Mouse (Mus musculus) embryonic facial prominence, embryonic 14.5 days (tissue): ENCODE data around the gene Nudt16l1. TPM values are rescaled to one million over a fixed set of nuclear protein-coding genes. Genes with fewer than 3 reads are reported as not detected.

Experiments used
- ATAC-seq: fragments of 200-750 bp; cut with Nextera tagmentation; 2 replicates; pipeline ENCODE4 v1.8.0; 2017; ENCODE audit warnings: low read depth, moderate number of reproducible peaks, moderate TSS enrichment
- DNase-seq: peaks from one replicate; pipeline ENCODE4 v3.0.0-alpha.2; 2015; ENCODE audit warnings: low spot score
- H3K27ac ChIP-seq: fragments of 300-500 bp; sonication (generic); replicated peaks from 2 replicates; pipeline ENCODE4 v1.5.1; 2014; ENCODE audit warnings: low read depth, mild to moderate bottlenecking, low read length, moderate library complexity
- H3K27me3 ChIP-seq: fragments of 300-500 bp; sonication (generic); replicated peaks from 2 replicates; pipeline ENCODE4 v1.6.1; 2014; ENCODE audit warnings: low read length; ENCODE audit not compliant: control insufficient read depth, insufficient read depth
- H3K36me3 ChIP-seq: fragments of 300-500 bp; sonication (generic); 2 replicates; pipeline ENCODE4 v1.6.1; 2014; ENCODE audit warnings: low read length, mixed read lengths; ENCODE audit not compliant: control insufficient read depth, insufficient read depth
- H3K4me1 ChIP-seq: fragments of 300-500 bp; sonication (generic); 2 replicates; pipeline ENCODE4 v1.6.1; 2014; ENCODE audit warnings: antibody characterized with exemption, low read length; ENCODE audit not compliant: control insufficient read depth, insufficient read depth
- H3K4me2 ChIP-seq: fragments of 300-500 bp; sonication (generic); 2 replicates; pipeline ENCODE4 v1.6.1; 2014; ENCODE audit warnings: low read depth, mild to moderate bottlenecking, low read length, moderate library complexity, mixed read lengths
- H3K4me3 ChIP-seq: fragments of 300-500 bp; sonication (generic); 2 replicates; pipeline ENCODE4 v1.5.1; 2014; ENCODE audit warnings: low read depth, mild to moderate bottlenecking, low read length
- H3K9ac ChIP-seq: fragments of 300-500 bp; sonication (generic); 2 replicates; pipeline ENCODE4 v1.6.1; 2014; ENCODE audit warnings: low read depth, mild to moderate bottlenecking, low read length, moderate library complexity, mixed read lengths
- H3K9me3 ChIP-seq: fragments of 300-500 bp; sonication (generic); 2 replicates; pipeline ENCODE4 v1.6.1; 2016; ENCODE audit warnings: low read length; ENCODE audit not compliant: control insufficient read depth
- WGBS: fragments of 180-500 bp; shearing (Covaris S2); extraction: QIAGEN DNeasy Blood & Tissue Kit; methylation state at CpG from one replicate; pipeline ENCODE4 v1.1.7; 2014; 5-methylcytosine and 5-hydroxymethylcytosine counted together
- polyA plus RNA-seq: library from polyadenylated mRNA; unstranded; fragments of >200 nt; fragmentation: Nextera tagmentation; extraction: Ambion mirVana; gene quantifications from 2 replicates; pipeline ENCODE4 v1.2.1, GENCODE M21; 2014

Gene Nudt16l1
- polyA plus RNA-seq, 1 experiment from 2014 or later = 143 TPM

- DNase-seq = no peak
- no peaks in the 10 kb centered on the region for H3K9me3 ChIP-seq
- H3K4me3 ChIP-seq = no peak overlapping the region
- H3K4me1 ChIP-seq = no peaks in the 10 kb centered on the region
- H3K36me3 ChIP-seq = peaks cover 56% of the 10 kb centered on the region
- WGBS = 95% methylated on average over 8 of the region's 8 CpGs
- H3K27me3 ChIP-seq = no peaks in the 10 kb centered on the region
- H3K4me2 ChIP-seq = no peak overlapping the region
- H3K9ac ChIP-seq = no peak overlapping the region
- no peak overlapping the region for H3K27ac ChIP-seq
- no peak for ATAC-seq
Measured at GRCm38 (mm10) chr16:4910758-4911157, 27.8 kb upstream of the Nudt16l1 start.

DNA sequence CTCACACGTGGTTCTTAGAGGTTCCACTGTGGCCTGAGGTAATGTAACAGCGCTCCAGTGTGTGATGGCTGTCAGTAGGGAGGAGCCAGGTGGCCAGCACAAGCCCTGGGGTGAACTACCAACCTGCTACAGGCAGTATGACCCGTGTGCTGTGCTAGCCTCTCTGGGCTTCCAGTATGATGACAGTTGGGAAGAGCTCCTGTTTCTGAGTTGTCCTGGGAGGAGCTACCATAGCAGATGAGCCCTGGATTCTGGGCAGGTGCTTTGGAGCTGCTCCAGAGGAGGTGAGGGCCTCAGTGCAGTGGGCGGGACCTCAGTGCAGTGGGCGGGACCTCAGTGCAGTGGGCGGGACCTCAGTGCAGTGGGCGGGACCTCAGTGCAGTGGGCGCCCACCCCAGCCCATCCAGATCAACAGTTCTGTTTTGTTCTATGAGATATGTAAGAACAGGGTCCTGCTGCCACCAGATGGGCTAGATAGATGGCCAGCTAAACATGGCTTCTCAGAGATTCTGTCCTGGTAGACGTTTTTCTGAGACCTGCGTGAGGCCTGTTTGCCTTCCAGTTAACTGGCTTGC, 26.4 kb upstream of the Nudt16l1 start:
- peak overlapping the region; percentile 30; the same call in 1 of the 2 replicates for H3K27ac ChIP-seq
- H3K4me3 ChIP-seq = no peak overlapping the region
- no peaks in the 10 kb centered on the region for H3K27me3 ChIP-seq
- H3K9ac ChIP-seq = no peak overlapping the region
- no peaks in the 10 kb centered on the region for H3K9me3 ChIP-seq
- DNase-seq (no peak), ATAC-seq (no peak)
- no peaks in the 10 kb centered on the region for H3K4me1 ChIP-seq
- peaks cover 70% of the 10 kb centered on the region for H3K36me3 ChIP-seq
- no peak overlapping the region for H3K4me2 ChIP-seq
- 75% methylated on average over 10 of the region's 10 CpGs for WGBS

DNA sequence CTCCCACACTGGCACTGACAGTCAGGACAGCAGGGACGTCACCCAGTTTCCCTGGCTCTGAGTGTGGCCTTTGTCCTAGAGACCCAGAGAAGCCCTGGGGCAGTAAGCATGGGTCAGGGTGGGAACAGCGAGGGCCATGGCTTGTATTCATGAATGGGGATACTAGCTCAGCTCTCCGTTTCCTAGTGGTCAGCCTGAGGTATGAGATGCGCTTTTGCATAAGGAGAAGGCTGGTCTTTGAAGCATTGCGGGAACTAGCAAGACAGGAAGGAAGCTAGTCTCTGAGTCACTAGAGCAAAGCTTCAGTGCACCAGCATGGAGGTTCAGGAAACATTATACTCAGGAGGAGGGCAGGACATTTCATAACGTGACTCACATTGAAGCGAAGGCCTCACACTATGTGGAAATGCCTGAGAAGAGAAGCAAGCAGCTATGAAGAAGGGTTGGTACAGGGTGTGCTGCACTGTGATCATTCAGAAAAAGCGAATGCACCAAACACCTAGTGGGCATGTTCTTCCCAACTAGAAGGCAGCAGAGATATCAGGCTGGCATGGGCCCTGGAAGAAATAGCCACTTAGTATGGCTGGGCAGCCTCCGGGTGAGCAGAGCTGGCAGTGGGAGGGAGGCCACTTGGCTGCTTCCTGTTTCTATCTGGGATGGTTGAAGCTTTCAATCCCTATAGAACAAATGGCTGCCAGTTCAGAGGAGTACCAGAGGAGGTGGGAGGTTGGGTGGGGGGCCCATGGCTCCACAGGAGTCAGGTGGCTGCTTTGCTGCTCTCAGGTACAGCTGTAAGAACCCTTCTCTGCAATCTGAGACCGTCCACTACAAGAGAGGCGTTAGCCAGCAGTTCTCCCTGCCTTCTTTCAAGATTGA, 25.4 kb upstream of the Nudt16l1 start:
- Histone ChIP-seq H3K4me3 (no peak overlapping the region), H3K9me3 (no peaks in the 10 kb centered on the region), H3K4me2 (no peak overlapping the region), H3K27ac (peak overlapping the region; percentile 30), H3K4me1 (no peaks in the 10 kb centered on the region), H3K27me3 (no peaks in the 10 kb centered on the region), H3K36me3 (peaks cover 70% of the 10 kb centered on the region), H3K9ac (no peak overlapping the region)
- 57% methylated on average over 11 of the region's 11 CpGs for WGBS
- peak; percentile 1; the same call in 1 of the 2 replicates for ATAC-seq
- DNase-seq = peak; percentile 27

DNA sequence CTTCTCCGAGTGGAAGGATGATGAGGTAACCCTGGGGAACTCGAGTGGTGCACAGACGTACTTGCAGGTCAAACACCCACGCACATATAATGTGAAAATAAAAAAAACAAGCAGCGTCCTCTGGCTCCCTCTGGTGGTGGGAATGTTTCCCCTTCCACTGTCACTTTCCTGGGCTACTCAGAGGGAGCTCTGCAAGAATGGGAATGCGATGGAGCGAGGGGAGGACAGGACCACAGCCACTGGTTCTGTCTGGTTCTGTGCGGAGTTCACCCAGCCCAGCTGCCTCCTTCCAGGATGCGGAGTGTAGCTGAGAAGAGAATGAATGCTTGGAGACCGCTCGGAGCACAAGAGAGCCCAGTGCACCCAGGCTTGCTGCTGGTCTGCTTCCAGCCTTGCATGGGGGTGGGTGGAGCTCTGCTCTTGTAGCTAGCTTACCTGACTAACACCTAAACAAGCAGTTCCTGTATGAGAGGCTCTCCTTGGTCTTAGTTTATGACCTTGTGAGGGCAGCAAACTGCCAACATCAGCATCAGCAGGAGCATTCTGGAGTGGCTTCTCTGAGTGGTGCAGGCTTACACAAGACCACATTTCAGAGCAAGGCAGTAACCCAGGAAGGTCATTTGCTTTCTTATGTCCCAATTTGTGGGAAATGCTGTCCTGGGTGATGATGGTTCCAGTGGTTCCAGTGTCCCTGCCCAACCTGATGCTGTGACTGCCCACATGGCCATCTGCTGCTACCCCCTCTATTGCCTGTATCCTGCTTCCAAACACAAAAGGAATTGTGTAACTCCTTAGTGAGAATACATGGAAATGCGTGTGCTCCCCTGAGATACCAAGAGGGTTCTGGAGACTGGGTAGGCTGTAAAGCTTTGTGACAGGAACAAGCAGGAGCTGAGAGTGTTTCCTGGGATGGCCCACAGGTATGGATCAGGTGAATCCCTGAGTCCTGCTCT, 24.5 kb upstream of the Nudt16l1 start:
- Histone ChIP-seq H3K9me3 (no peaks in the 10 kb centered on the region), H3K9ac (no peak overlapping the region), H3K4me3 (no peak overlapping the region), H3K4me2 (no peak overlapping the region), H3K36me3 (peaks cover 74% of the 10 kb centered on the region), H3K4me1 (no peaks in the 10 kb centered on the region), H3K27ac (no peak overlapping the region), H3K27me3 (no peaks in the 10 kb centered on the region)
- DNase-seq = peak; percentile 81
- 34% methylated on average over 11 of the region's 12 CpGs for WGBS
- ATAC-seq = peak; percentile 76

DNA sequence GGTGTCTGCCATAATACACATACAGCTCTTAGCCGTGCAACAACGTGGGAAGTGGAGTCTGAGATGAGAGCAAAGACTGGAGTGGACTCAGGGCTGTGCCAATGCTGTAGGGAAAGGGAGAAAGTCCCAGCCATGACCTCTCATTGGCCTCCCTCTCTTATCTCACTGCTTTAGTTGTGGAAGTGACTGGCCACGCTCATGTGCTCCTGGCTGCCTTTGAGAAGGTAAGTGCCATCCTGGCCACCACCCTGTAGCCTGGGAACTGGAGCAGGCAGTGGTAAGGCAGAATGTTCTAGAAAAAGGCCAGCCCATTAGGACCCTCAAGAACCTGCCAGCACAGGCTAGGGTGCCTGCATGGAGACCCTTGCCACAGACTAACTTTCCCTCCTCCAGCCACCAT, 22.6 kb upstream of the Nudt16l1 start:
- WGBS = 87% methylated on average over 3 of the region's 3 CpGs
- Histone ChIP-seq H3K27ac (no peak overlapping the region), H3K4me2 (no peak overlapping the region), H3K9me3 (no peaks in the 10 kb centered on the region), H3K36me3 (peaks cover 72% of the 10 kb centered on the region), H3K4me3 (no peak overlapping the region), H3K9ac (no peak overlapping the region), H3K4me1 (no peaks in the 10 kb centered on the region), H3K27me3 (no peaks in the 10 kb centered on the region)
- ATAC-seq (no peak), DNase-seq (no peak)

DNA sequence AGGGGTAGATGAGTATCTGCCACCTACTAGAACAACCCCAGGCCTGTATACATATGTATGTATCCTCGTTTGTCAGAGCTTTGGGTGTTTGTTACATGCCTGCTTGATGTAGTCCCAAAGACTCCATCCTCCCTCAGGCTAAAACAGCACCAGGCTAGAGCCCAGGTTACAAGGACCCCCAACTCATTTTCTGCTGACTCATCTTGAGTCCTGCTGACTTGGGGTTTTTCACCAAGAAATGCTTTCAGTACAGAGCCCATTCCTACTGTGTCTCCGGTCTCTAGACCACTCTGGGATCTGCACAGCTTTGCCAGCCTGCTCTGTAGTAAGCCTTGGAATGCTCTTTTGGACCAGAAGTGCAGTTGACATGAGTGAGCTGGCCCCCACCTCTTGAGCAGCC, 22.0 kb upstream of the Nudt16l1 start:
- no peaks in the 10 kb centered on the region for H3K9me3 ChIP-seq
- DNase-seq (no peak), ATAC-seq (no peak)
- no peak overlapping the region for H3K9ac ChIP-seq
- no peaks in the 10 kb centered on the region for H3K4me1 ChIP-seq
- no peaks in the 10 kb centered on the region for H3K27me3 ChIP-seq
- peaks cover 71% of the 10 kb centered on the region for H3K36me3 ChIP-seq
- no peak overlapping the region for H3K27ac ChIP-seq
- 85% methylated on average over 2 of the region's 2 CpGs for WGBS
- no peak overlapping the region for H3K4me3 ChIP-seq
- H3K4me2 ChIP-seq = no peak overlapping the region

DNA sequence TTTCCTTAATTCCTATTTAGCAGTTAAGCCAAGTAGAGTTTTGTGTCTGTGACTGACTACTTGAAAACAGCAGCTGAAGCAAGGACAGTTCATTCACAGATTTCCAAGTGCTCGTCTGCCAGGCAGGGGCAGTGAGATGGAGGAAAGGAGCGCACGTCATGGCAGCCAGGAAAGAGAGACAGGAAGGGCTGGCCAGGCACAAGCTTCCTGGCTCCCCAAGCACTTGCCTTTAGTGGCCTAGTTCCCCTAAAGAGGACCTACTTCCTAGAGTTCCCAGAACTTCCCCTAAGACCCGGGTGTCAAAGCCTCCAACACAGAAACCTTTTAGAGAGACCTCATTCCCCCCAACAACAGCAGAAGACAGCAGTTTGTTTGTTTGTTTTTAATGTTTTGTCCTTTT, 18.0 kb upstream of the Nudt16l1 start:
- Histone ChIP-seq H3K9me3 (no peaks in the 10 kb centered on the region), H3K27me3 (no peaks in the 10 kb centered on the region), H3K27ac (no peak overlapping the region), H3K4me2 (no peak overlapping the region), H3K4me3 (no peak overlapping the region), H3K9ac (no peak overlapping the region), H3K36me3 (peaks cover 82% of the 10 kb centered on the region), H3K4me1 (no peaks in the 10 kb centered on the region)
- WGBS = 67% methylated on average over 4 of the region's 4 CpGs
- ATAC-seq (no peak), DNase-seq (no peak)

- H3K27ac ChIP-seq = no peak overlapping the region
- 98% methylated on average over 6 of the region's 6 CpGs for WGBS
- H3K4me2 ChIP-seq = no peak overlapping the region
- DNase-seq (no peak), ATAC-seq (no peak)
- H3K36me3 ChIP-seq = peaks cover 86% of the 10 kb centered on the region
- no peaks in the 10 kb centered on the region for H3K9me3 ChIP-seq
- no peaks in the 10 kb centered on the region for H3K27me3 ChIP-seq
- no peaks in the 10 kb centered on the region for H3K4me1 ChIP-seq
- no peak overlapping the region for H3K4me3 ChIP-seq
- no peak overlapping the region for H3K9ac ChIP-seq
Measured at GRCm38 (mm10) chr16:4922481-4922880, 16.1 kb upstream of the Nudt16l1 start.
